Mouse (Mus musculus): ENCODE measurements around the gene Psen1. TPM values are rescaled to one million over a fixed set of nuclear protein-coding genes. Genes with fewer than 3 reads are reported as not detected.
A peak's percentile ranks its signal among the peaks of the same experiment; 100 is the strongest.

Psen1 gene
- polyA plus RNA-seq, 1 experiment = 31.3 TPM

DNA sequence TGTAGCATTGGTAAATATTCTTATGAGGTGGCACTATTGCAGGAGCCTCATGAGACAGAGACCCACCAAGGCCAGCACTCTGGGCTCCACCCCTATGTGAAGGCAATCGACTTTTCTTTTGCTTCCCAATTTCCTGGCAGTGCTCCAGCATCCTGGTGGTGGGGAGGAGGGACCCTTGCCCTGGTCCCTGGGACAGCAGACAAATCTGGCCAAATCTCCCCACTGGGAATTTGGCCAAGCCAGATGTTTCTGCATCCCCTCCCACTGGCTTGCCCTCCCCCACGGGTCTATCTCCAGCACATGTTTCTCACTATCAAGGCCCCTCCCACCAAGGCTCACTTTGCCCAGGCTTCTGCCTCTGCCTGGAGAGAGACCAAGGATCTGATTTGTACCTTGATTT, 64.5 kb downstream of the Psen1 start:
- TF ChIP-seq CTCF (IDR thresholded peaks at IDR 0.05; ENCODE audit: borderline replicate concordance, control insufficient read depth, extremely low read depth, insufficient read depth, low read length, poor library complexity) (no peak), POLR2A (IDR thresholded peaks at IDR 0.05; ENCODE audit: control insufficient read depth, extremely low read depth, insufficient read depth, low read length, poor library complexity) (no peak)
- WGBS = 31% methylated on average over 2 of the region's 2 CpGs
- Histone ChIP-seq H3K36me3 (ENCODE audit: control insufficient read depth, insufficient read depth, low read length) (no peaks in the 10 kb centered on the region), H3K27ac (ENCODE audit: control insufficient read depth, insufficient read depth, low read length) (no peak overlapping the region), H3K4me1 (replicated peaks; ENCODE audit: control insufficient read depth, insufficient read depth, low read length) (no peaks in the 10 kb centered on the region), H3K27me3 (ENCODE audit: control insufficient read depth, insufficient read depth, low read length) (no peaks in the 10 kb centered on the region), H3K4me3 (ENCODE audit: control insufficient read depth, insufficient read depth, low read length) (no peak overlapping the region)
- no peak for DNase-seq

DNA sequence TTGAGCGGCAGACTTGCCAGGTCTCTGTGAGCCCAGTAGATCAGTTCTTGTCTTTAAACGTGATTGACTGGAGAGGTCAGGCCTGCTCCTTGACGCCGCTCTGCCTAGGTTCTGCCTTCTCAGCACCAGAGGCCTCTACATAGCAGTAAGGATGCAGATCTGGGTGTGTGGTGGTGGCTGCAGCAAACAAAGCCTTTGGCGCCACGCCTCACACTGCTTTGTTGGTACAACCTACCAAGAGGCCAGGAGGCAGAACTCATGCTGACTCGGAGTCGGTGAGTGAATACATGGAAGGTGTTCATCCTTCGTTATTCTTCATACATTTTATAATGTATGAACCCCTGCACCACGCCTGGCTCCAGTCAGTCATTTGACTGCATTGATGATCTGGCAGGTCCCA, 70.8 kb downstream of the Psen1 start:
- no peak for TF ChIP-seq CTCF (IDR thresholded peaks at IDR 0.05; ENCODE audit: borderline replicate concordance, control insufficient read depth, extremely low read depth, insufficient read depth, low read length, poor library complexity)
- TF ChIP-seq POLR2A (IDR thresholded peaks at IDR 0.05; ENCODE audit: control insufficient read depth, extremely low read depth, insufficient read depth, low read length, poor library complexity) = no peak
- peaks cover 3% of the 10 kb centered on the region for H3K27me3 ChIP-seq (ENCODE audit: control insufficient read depth, insufficient read depth, low read length)
- H3K4me1 ChIP-seq (replicated peaks; ENCODE audit: control insufficient read depth, insufficient read depth, low read length) = peaks cover 6% of the 10 kb centered on the region; the same call in 1 of the 2 replicates
- H3K4me3 ChIP-seq (ENCODE audit: control insufficient read depth, insufficient read depth, low read length) = no peak overlapping the region
- no peak for DNase-seq
- no peaks in the 10 kb centered on the region for H3K36me3 ChIP-seq (ENCODE audit: control insufficient read depth, insufficient read depth, low read length)
- WGBS = 94% methylated on average over 10 of the region's 10 CpGs
- no peak overlapping the region for H3K27ac ChIP-seq (ENCODE audit: control insufficient read depth, insufficient read depth, low read length)

DNA sequence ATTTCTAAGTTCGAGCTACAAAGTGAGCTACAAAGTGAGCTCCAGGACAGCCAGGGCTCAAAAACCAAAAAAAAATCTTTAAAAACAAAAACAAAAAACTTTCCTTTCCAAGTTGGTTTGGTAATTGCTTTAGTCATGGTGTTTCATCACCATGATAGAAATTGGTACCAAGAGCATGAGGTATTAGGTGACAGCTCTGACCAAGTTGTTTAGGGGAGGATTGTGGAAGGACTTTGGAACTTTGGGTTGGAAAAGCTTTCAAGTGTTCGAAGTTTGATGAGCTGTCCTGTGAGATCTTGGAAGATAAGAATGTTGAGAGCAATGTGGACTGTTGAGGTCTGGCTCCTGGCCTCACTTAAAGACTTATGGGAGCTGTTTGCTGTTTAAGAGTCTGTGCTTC, 72.2 kb downstream of the Psen1 start:
- 89% methylated on average over 2 of the region's 2 CpGs for WGBS
- Histone ChIP-seq H3K4me3 (ENCODE audit: control insufficient read depth, insufficient read depth, low read length) (no peak overlapping the region), H3K27ac (ENCODE audit: control insufficient read depth, insufficient read depth, low read length) (no peak overlapping the region), H3K4me1 (replicated peaks; ENCODE audit: control insufficient read depth, insufficient read depth, low read length) (peaks cover 11% of the 10 kb centered on the region), H3K27me3 (ENCODE audit: control insufficient read depth, insufficient read depth, low read length) (peaks cover 3% of the 10 kb centered on the region), H3K36me3 (ENCODE audit: control insufficient read depth, insufficient read depth, low read length) (no peaks in the 10 kb centered on the region)
- TF ChIP-seq CTCF (IDR thresholded peaks at IDR 0.05; ENCODE audit: borderline replicate concordance, control insufficient read depth, extremely low read depth, insufficient read depth, low read length, poor library complexity) = no peak
- no peak for TF ChIP-seq POLR2A (IDR thresholded peaks at IDR 0.05; ENCODE audit: control insufficient read depth, extremely low read depth, insufficient read depth, low read length, poor library complexity)
- DNase-seq = no peak

DNA sequence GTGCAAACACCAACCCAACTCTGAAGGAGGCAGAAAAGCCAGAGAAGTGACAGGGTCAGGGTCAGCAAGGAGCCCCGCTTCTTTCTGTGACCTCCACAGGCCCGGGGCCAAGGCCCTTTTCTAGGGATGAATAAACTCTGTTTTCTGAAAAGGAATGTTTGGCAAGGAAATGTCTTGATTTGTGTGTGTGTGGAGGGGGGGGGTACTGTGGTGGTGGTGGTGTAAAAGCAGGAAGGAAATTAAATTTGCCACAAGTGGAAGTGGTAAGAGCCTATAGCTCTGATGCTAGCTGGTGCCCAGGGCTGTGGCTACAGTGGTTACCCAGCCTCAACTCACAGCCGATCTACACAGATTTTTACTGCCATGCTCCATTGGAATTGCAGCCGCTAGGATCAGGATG, 74.8 kb downstream of the Psen1 start:
- no peak overlapping the region for H3K4me3 ChIP-seq (ENCODE audit: control insufficient read depth, insufficient read depth, low read length)
- peaks cover 3% of the 10 kb centered on the region for H3K27me3 ChIP-seq (ENCODE audit: control insufficient read depth, insufficient read depth, low read length)
- peaks cover 11% of the 10 kb centered on the region for H3K4me1 ChIP-seq (replicated peaks; ENCODE audit: control insufficient read depth, insufficient read depth, low read length)
- no peaks in the 10 kb centered on the region for H3K36me3 ChIP-seq (ENCODE audit: control insufficient read depth, insufficient read depth, low read length)
- TF ChIP-seq CTCF (IDR thresholded peaks at IDR 0.05; ENCODE audit: borderline replicate concordance, control insufficient read depth, extremely low read depth, insufficient read depth, low read length, poor library complexity) (no peak), POLR2A (IDR thresholded peaks at IDR 0.05; ENCODE audit: control insufficient read depth, extremely low read depth, insufficient read depth, low read length, poor library complexity) (no peak)
- WGBS = 3% methylated on average over 4 of the region's 4 CpGs
- H3K27ac ChIP-seq (ENCODE audit: control insufficient read depth, insufficient read depth, low read length) = no peak overlapping the region
- DNase-seq = no peak

DNA sequence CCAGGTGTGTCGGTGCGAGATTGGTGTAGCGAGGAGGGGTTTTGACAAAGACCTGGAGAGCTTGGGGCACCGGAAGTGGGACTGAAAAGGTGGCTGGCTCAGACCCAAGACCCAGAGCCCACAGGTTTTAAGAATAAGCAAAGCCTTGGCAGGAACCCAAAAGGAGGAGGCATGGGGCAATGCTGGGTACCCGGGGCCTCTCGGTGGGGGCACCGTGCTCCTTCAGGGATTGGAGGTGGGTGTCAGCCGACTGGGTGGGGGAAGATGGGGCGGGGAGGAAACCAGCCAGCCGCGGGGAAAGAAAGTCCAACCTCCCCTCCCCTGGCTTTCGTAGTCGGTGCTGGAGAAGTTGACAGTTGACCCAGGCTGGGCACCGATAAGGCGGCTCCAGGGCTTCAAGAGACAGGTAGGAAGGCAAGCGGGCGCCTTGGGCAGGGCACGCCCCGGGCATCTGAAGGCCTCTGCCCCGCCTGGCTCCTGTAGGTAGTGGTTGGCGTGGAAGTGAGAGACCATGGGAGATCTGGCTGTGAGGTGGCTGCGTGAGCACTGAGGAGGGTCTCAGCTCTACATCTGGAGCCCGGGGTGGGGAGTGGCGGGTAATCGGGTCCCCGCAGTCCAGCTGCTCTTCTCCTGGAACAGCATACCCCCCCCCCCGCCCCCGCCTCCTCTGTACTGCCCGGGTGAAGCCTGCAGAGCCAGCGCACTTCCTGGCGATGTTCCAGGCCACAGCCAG, 75.5 kb downstream of the Psen1 start, which contains the start of gene Papln:
Gene Papln, plus strand, starts transcription at position 324 of the 733 bp plus-strand sequence.
- Histone ChIP-seq H3K36me3 (ENCODE audit: control insufficient read depth, insufficient read depth, low read length) (no peaks in the 10 kb centered on the region), H3K4me1 (replicated peaks; ENCODE audit: control insufficient read depth, insufficient read depth, low read length) (peaks cover 11% of the 10 kb centered on the region), H3K4me3 (ENCODE audit: control insufficient read depth, insufficient read depth, low read length) (peak within 1 kb of the TSS; percentile 14; the same call in 1 of the 2 replicates), H3K27me3 (ENCODE audit: control insufficient read depth, insufficient read depth, low read length) (peaks cover 3% of the 10 kb centered on the region), H3K27ac (ENCODE audit: control insufficient read depth, insufficient read depth, low read length) (no peak within 1 kb of the TSS)
- 2% methylated on average over 31 of the region's 31 CpGs for WGBS
- DNase-seq = peak; percentile 17
- no peak for TF ChIP-seq POLR2A (IDR thresholded peaks at IDR 0.05; ENCODE audit: control insufficient read depth, extremely low read depth, insufficient read depth, low read length, poor library complexity)
- TF ChIP-seq CTCF (IDR thresholded peaks at IDR 0.05; ENCODE audit: borderline replicate concordance, control insufficient read depth, extremely low read depth, insufficient read depth, low read length, poor library complexity) = 0 out of 2 replicates have a peak, but pooled peaks have one; percentile 22

DNA sequence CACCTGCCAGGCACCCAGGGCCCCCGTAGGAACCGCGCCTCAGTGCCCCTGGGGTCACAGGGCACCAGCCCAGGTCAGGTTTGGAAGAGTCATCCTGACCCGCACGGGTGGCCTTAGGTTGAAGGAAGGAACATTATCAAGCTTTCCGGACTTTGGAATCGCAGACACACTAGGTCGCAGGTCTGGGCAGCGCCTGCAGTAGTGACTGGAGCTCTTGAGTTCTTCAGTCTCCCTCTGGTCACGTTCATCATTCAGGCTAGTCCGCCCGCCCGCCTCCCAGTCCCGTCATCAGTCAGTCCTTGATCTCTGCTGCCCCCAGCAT, 76.1 kb downstream of the Psen1 start:
- no peak for DNase-seq
- TF ChIP-seq POLR2A (IDR thresholded peaks at IDR 0.05; ENCODE audit: control insufficient read depth, extremely low read depth, insufficient read depth, low read length, poor library complexity) (no peak), CTCF (IDR thresholded peaks at IDR 0.05; ENCODE audit: borderline replicate concordance, control insufficient read depth, extremely low read depth, insufficient read depth, low read length, poor library complexity) (no peak)
- Histone ChIP-seq H3K4me1 (replicated peaks; ENCODE audit: control insufficient read depth, insufficient read depth, low read length) (peaks cover 11% of the 10 kb centered on the region), H3K4me3 (ENCODE audit: control insufficient read depth, insufficient read depth, low read length) (no peak overlapping the region), H3K27ac (ENCODE audit: control insufficient read depth, insufficient read depth, low read length) (no peak overlapping the region), H3K36me3 (ENCODE audit: control insufficient read depth, insufficient read depth, low read length) (no peaks in the 10 kb centered on the region), H3K27me3 (ENCODE audit: control insufficient read depth, insufficient read depth, low read length) (peaks cover 3% of the 10 kb centered on the region)
- 17% methylated on average over 14 of the region's 14 CpGs for WGBS

All from thymus, adult 2 months (tissue).